Mouse (Mus musculus) limb, embryonic 14.5 days (tissue): Measurements from ENCODE around the gene Zrsr2. TPM values are rescaled to one million over a fixed set of nuclear protein-coding genes. Genes with fewer than 3 reads are reported as not detected.

Experiments used
- ATAC-seq: fragments of 200-750 bp; cut with Nextera tagmentation; 2 replicates; pipeline ENCODE4 v1.8.0; 2017; ENCODE audit warnings: low read depth, moderate number of reproducible peaks, moderate TSS enrichment; ENCODE audit not compliant: low FRiP score
- DNase-seq: peaks from one replicate; pipeline ENCODE4 v3.0.0-alpha.2; 2015; ENCODE audit warnings: low spot score
- H3K27ac ChIP-seq: fragments of 300-500 bp; sonication (generic); replicated peaks from 2 replicates; pipeline ENCODE4 v1.5.1; 2014; ENCODE audit warnings: low read depth, mild to moderate bottlenecking, low read length, moderate library complexity, mixed read lengths
- H3K27me3 ChIP-seq: fragments of 300-500 bp; sonication (generic); 2 replicates; pipeline ENCODE4 v1.6.1; 2014; ENCODE audit warnings: low read length, mixed read lengths; ENCODE audit not compliant: control insufficient read depth, insufficient read depth
- H3K36me3 ChIP-seq: fragments of 300-500 bp; sonication (generic); 2 replicates; pipeline ENCODE4 v1.6.1; 2014; ENCODE audit warnings: mild to moderate bottlenecking, low read length, moderate library complexity, mixed read lengths; ENCODE audit not compliant: control insufficient read depth, insufficient read depth
- H3K4me1 ChIP-seq: fragments of 300-500 bp; sonication (generic); 2 replicates; pipeline ENCODE4 v1.6.1; 2014; ENCODE audit warnings: antibody characterized with exemption, low read length, mixed read lengths; ENCODE audit not compliant: control insufficient read depth, insufficient read depth
- H3K4me2 ChIP-seq: fragments of 300-500 bp; sonication (generic); replicated peaks from 2 replicates; pipeline ENCODE4 v1.6.1; 2014; ENCODE audit warnings: low read depth, mild to moderate bottlenecking, low read length, moderate library complexity; ENCODE audit not compliant: severe bottlenecking
- H3K4me3 ChIP-seq: fragments of 300-500 bp; sonication (generic); replicated peaks from 2 replicates; pipeline ENCODE4 v1.5.1; 2014; ENCODE audit warnings: low read length
- H3K9ac ChIP-seq: fragments of 300-500 bp; sonication (generic); 2 replicates; pipeline ENCODE4 v1.6.1; 2014; ENCODE audit warnings: mild to moderate bottlenecking, low read depth, low read length, moderate library complexity; ENCODE audit not compliant: severe bottlenecking
- H3K9me3 ChIP-seq: fragments of 300-500 bp; sonication (generic); 2 replicates; pipeline ENCODE4 v1.6.1; 2016; ENCODE audit warnings: low read length; ENCODE audit not compliant: control insufficient read depth
- POLR2A ChIP-seq: fragments of 200-500 bp; IDR thresholded peaks from 2 replicates; pipeline ENCODE4 v1.8.0; 2012; ENCODE audit warnings: inconsistent platforms, mild to moderate bottlenecking, moderate library complexity, borderline replicate concordance; ENCODE audit not compliant: insufficient read depth, insufficient read length; ENCODE audit errors: extremely low read depth
- WGBS: fragments of 180-500 bp; shearing (Covaris S2); extraction: QIAGEN DNeasy Blood & Tissue Kit; methylation state at CpG from one replicate; pipeline ENCODE4 v1.1.7; 2014; 5-methylcytosine and 5-hydroxymethylcytosine counted together
- polyA plus RNA-seq, 2 experiments: library from polyadenylated mRNA; depleted of rRNA in 1 of 2; stranded (reverse) in 1 of 2; unstranded in 1 of 2; fragments of >200 nt; fragmentation: Nextera tagmentation in 1 of 2; extraction: Ambion mirVana in 1 of 2; gene quantifications; 2 replicates each; pipeline versions ENCODE4 v1.2.1 to v1.2.3; 2012 to 2014

The Zrsr2 gene
- polyA plus RNA-seq, 2 experiments: 41.6 to 44.1 TPM

DNA sequence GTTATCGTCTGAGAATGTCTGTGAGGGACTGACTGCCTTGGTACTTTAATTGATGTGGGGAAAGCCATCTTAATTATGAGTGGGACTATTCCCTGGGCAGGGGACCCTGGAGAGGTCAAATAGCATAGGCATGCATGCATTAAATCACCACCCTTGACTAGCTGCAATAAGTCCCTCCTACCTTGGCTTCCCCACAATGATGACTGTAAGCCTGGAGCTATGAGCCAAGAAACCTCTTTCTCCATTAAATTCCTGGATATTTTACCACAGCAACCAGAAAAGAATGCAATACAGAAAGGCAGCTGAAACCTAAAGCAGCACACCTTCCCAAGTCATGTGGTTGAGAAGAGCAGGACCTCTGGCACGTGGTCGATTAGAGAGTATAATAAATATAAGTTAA is 14.1 kb downstream of the Zrsr2 start:
- WGBS: 82% methylated on average over 3 of the region's 3 CpGs

DNA sequence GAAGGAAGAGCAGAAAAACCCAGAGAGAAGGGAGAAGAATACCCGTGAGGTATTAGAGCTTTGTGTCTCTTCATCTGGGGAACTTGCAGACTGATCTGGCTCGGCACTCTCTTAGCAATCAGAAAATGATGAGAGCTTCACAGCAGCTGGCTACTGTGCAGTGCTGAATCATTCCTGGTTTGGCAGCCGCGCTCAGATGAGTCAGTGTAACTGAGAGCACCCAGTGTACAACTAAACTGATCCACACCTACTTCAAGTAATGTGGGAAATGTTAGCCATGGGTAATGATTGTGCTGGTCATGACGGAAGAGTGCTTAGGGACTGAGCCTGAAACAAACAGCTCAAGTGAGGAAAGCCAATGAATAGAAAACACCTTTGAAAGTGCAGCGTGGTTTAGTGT is 19.9 kb downstream of the Zrsr2 start:
- Histone ChIP-seq H3K36me3 (peaks cover 30% of the 10 kb centered on the region), H3K4me3 (no peak overlapping the region), H3K9me3 (no peaks in the 10 kb centered on the region), H3K27me3 (no peaks in the 10 kb centered on the region), H3K4me2 (no peak overlapping the region), H3K9ac (no peak overlapping the region), H3K27ac (no peak overlapping the region), H3K4me1 (no peaks in the 10 kb centered on the region)
- 85% methylated on average over 6 of the region's 6 CpGs for WGBS
- no peak for DNase-seq
- no peak for TF ChIP-seq POLR2A
- no peak for ATAC-seq

More for the DNA sequence above, 14.1 kb downstream of the Zrsr2 start:
- DNase-seq (no peak), ATAC-seq (no peak)
- no peak overlapping the region for H3K4me2 ChIP-seq
- no peak overlapping the region for H3K9ac ChIP-seq
- no peak for TF ChIP-seq POLR2A
- H3K27ac ChIP-seq: no peak overlapping the region
- no peaks in the 10 kb centered on the region for H3K4me1 ChIP-seq
- no peaks in the 10 kb centered on the region for H3K27me3 ChIP-seq
- H3K36me3 ChIP-seq: peaks cover 39% of the 10 kb centered on the region
- no peak overlapping the region for H3K4me3 ChIP-seq
- H3K9me3 ChIP-seq: no peaks in the 10 kb centered on the region

DNA sequence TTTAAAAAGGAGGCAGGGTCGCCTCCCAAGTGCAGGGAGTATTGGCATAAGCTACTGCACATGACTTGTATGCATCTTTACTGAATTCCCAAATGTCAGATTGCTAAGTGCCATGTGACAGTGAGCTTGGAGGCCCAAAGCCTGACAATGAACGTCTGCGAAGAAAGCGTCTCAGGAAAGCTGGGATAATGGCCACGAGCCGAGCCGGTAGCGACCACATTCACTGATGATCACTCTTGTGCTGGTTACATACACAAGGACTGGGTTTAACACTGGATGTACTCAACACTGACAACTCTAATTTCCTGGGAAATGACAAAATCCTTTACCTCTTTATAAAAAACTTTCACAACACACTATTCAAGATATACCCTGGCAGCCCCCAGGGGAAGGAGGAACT is 23.7 kb downstream of the Zrsr2 start:
- DNase-seq: no peak
- Histone ChIP-seq H3K4me2 (no peak overlapping the region), H3K9me3 (no peaks in the 10 kb centered on the region), H3K27me3 (no peaks in the 10 kb centered on the region), H3K4me3 (no peak overlapping the region), H3K36me3 (peaks cover 19% of the 10 kb centered on the region), H3K27ac (no peak overlapping the region), H3K4me1 (no peaks in the 10 kb centered on the region), H3K9ac (no peak overlapping the region)
- WGBS: 87% methylated on average over 8 of the region's 8 CpGs
- no peak for ATAC-seq
- TF ChIP-seq POLR2A: no peak

DNA sequence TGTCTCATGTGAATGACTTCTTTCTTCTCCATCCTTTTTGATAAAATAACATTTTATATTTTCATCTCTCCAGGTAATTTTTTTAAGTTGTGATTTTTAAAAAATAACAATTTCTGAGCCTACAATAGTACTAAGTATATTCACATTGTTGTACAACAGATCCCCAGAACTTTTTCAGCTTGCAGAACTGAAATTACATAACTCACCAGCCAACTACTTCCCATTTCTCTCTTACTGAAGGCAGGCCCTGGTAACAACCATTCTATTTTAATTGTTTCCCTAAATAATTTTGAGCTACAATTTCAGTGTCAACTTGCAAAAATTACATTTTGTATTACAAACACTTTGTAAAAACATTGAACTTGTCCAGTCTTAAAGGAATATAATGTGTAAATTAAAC is 28.9 kb downstream of the Zrsr2 start:
- no peak for TF ChIP-seq POLR2A
- Histone ChIP-seq H3K27me3 (no peaks in the 10 kb centered on the region), H3K4me3 (no peak overlapping the region), H3K27ac (no peak overlapping the region), H3K36me3 (no peaks in the 10 kb centered on the region), H3K9ac (no peak overlapping the region), H3K4me2 (no peak overlapping the region), H3K9me3 (no peaks in the 10 kb centered on the region), H3K4me1 (no peaks in the 10 kb centered on the region)
- no peak for ATAC-seq
- DNase-seq: no peak

DNA sequence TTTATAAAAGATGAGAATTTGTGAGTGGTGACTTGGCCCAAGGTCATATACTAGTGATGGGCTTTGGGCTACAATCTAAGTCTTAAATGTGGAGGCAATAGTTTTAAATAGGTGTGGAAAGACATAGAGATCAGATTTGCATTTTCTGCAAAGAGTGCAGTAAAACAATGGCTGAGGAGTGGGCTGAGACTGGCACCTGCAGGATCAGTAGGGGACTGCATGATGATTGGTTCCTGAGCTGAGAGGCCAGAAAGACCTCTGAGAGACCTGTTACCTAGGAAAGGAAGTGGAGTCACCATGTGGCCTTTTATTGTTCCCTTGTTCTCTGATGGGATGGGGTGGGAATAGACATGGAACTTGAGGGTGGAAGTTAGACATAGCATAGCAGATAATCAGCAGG is 45.7 kb downstream of the Zrsr2 start:
- Histone ChIP-seq H3K36me3 (peaks cover 3% of the 10 kb centered on the region; the same call in 1 of the 2 replicates), H3K27ac (no peak overlapping the region), H3K9ac (no peak overlapping the region), H3K27me3 (no peaks in the 10 kb centered on the region), H3K4me1 (no peaks in the 10 kb centered on the region), H3K9me3 (no peaks in the 10 kb centered on the region), H3K4me2 (no peak overlapping the region), H3K4me3 (no peak overlapping the region)
- TF ChIP-seq POLR2A: no peak
- DNase-seq (no peak), ATAC-seq (no peak)

DNA sequence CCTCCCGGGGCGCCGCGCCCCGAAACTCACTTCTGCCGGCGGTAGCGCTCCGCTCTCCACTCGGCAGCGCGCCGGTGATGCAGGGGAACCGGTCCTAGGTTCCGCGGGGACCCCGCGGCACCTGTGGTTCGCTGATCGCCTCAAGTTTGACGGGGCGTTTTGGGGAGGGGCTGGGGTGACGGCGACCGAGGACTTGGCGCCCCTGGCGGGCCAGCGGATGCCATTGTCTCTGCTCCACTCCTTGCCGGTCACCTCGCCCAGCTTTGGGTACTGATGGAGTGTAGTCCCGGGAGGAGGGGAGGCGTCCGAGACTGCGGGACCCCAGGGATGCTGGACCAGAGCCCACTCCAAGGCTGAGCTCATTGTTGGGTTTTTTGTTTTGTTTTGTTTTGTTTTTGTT is 49.1 kb downstream of the Zrsr2 start:
- Histone ChIP-seq H3K4me2 (peak overlapping the region; percentile 50), H3K36me3 (no peaks in the 10 kb centered on the region), H3K9ac (peak overlapping the region; percentile 53), H3K4me3 (peak overlapping the region; percentile 61), H3K27ac (peak overlapping the region; percentile 73), H3K27me3 (no peaks in the 10 kb centered on the region), H3K9me3 (no peaks in the 10 kb centered on the region), H3K4me1 (no peaks in the 10 kb centered on the region)
- 16% methylated on average over 12 of the region's 34 CpGs for WGBS
- TF ChIP-seq POLR2A: no peak
- ATAC-seq (no peak), DNase-seq (peak; percentile 3)
